Mouse (Mus musculus) spleen, adult 2 months (tissue): ENCODE results near the gene Syt15.

Experiments
- CTCF ChIP-seq: fragments of 200-500 bp; IDR thresholded peaks from 2 replicates; pipeline ENCODE4 v1.5.1; 2011; ENCODE audit warnings: mild to moderate bottlenecking, inconsistent platforms; ENCODE audit not compliant: insufficient read depth, insufficient read length, insufficient replicate concordance; ENCODE audit errors: extremely low read depth
- POLR2A ChIP-seq: fragments of 200-500 bp; IDR thresholded peaks from 2 replicates; pipeline ENCODE4 v1.6.1; 2011; ENCODE audit warnings: low read depth, low read length, inconsistent platforms

GRCm38 (mm10) chr14:34219295-34219694 is at the start of gene Syt15:
- TF ChIP-seq CTCF (no peak), POLR2A (no peak)
